ENCODE assay signal across 23 mouse cellular contexts in genomic region chr17:32402011-32402778, GRCm38 (mm10). TPM values are rescaled to one million over a fixed set of nuclear protein-coding genes. Genes with fewer than 3 reads are reported as not detected.
DNase-seq lines count a peak whose midpoint lies in the region; ATAC-seq lines count a peak whose summit lies in the region.
"Had no signal": no experiment of that assay in that cellular context is flagged by ENCODE, and none has a peak within 500 bp of the region (broad histone marks: within the 10 kb centered on the region; RNA-seq: fewer than 3 reads in every experiment).

No protein-coding gene starts in this region.

- DNase-seq in heart, embryonic 10.5 days (ENCODE audit: low spot score), result no peak
- DNase-seq in 416B (ENCODE audit: low read depth), result peak; percentile 26
- no peak for DNase-seq in urinary bladder, postnatal 10 days (ENCODE audit: low spot score)
- no peak for DNase-seq in kidney, postnatal 10 days
- DNase-seq in adrenal gland, postnatal 14 days, result no peak
- DNase-seq: adrenal gland, postnatal 25 days; cerebellum, adult 18-20 months; forebrain, postnatal 0 days; gastrocnemius, postnatal 10 days; kidney, postnatal 14 days; layer of hippocampus, adult 9-11 months; right cerebral cortex, postnatal 4 days had no signal

- H3K4me1 ChIP-seq in heart, embryonic 15.5 days (replicated peaks), result no peaks in the 10 kb centered on the region
- H3K4me1 ChIP-seq in heart, embryonic 10.5 days, result no peaks in the 10 kb centered on the region; the same call in 1 of the 2 replicates
- H3K4me1 ChIP-seq: heart, embryonic 13.5 days; hindbrain, embryonic 13.5 days; lung, embryonic 15.5 days; midbrain, embryonic 13.5 days; stomach, embryonic 15.5 days had no signal

- no peak overlapping the region for H3K4me2 ChIP-seq in heart, embryonic 15.5 days
- H3K4me2 ChIP-seq: heart, embryonic 13.5 days; hindbrain, embryonic 13.5 days; lung, embryonic 15.5 days; midbrain, embryonic 13.5 days; stomach, embryonic 15.5 days had no signal

- H3K27me3 ChIP-seq in heart, embryonic 15.5 days, result peaks cover 29% of the 10 kb centered on the region
- H3K27me3 ChIP-seq in heart, embryonic 10.5 days (ENCODE audit: insufficient read depth, poor library complexity, severe bottlenecking), result peaks cover 47% of the 10 kb centered on the region

- no peak for ATAC-seq in heart, embryonic 15.5 days (replicated peaks; ENCODE audit: insufficient number of reproducible peaks, insufficient read depth, low FRiP score, low read depth)
- 0 out of 2 replicates have a peak, but pooled peaks have one; percentile 15 for ATAC-seq in erythroblast, adult 5-6 weeks (replicated peaks; ENCODE audit: low FRiP score, poor library complexity, severe bottlenecking)
- ATAC-seq in megakaryocyte, adult 5-6 weeks (ENCODE audit: poor library complexity, severe bottlenecking), result peak; percentile 23; the same call in 1 of the 2 replicates
- ATAC-seq: forebrain, postnatal 0 days; intestine, postnatal 0 days; midbrain, embryonic 13.5 days had no signal

- 71% methylated on average over 9 of the region's 9 CpGs for WGBS in heart, embryonic 15.5 days
- WGBS in heart, embryonic 10.5 days, result 83% methylated on average over 9 of the region's 9 CpGs

- no peaks in the 10 kb centered on the region for H3K9me3 ChIP-seq in heart, embryonic 15.5 days (replicated peaks)
- H3K9me3 ChIP-seq in heart, embryonic 10.5 days, result no peaks in the 10 kb centered on the region
- H3K9me3 ChIP-seq: heart, embryonic 13.5 days; hindbrain, embryonic 13.5 days; lung, embryonic 15.5 days; midbrain, embryonic 13.5 days; stomach, embryonic 15.5 days had no signal

- H3K27ac ChIP-seq in heart, embryonic 15.5 days, result no peak overlapping the region
- H3K27ac ChIP-seq in heart, embryonic 10.5 days, result no peak overlapping the region
- H3K27ac ChIP-seq: heart, embryonic 13.5 days; hindbrain, embryonic 13.5 days; lung, embryonic 15.5 days; midbrain, embryonic 13.5 days; stomach, embryonic 15.5 days had no signal

- 0 out of 2 replicates have a peak overlapping the region, but pooled peaks have one; percentile 15 for H3K4me3 ChIP-seq in heart, embryonic 15.5 days
- H3K4me3 ChIP-seq in heart, embryonic 10.5 days, result no peak overlapping the region
- H3K4me3 ChIP-seq: heart, embryonic 13.5 days; hindbrain, embryonic 13.5 days; lung, embryonic 15.5 days; midbrain, embryonic 13.5 days had no signal

- H3K9ac ChIP-seq in heart, embryonic 15.5 days, result no peak overlapping the region
- H3K9ac ChIP-seq: forebrain, postnatal 0 days; heart, embryonic 13.5 days; hindbrain, embryonic 13.5 days; lung, embryonic 15.5 days; midbrain, embryonic 13.5 days; stomach, embryonic 15.5 days had no signal

- H3K36me3 ChIP-seq in heart, embryonic 15.5 days, result no peaks in the 10 kb centered on the region
- H3K36me3 ChIP-seq in heart, embryonic 10.5 days, result no peaks in the 10 kb centered on the region
- H3K36me3 ChIP-seq: heart, embryonic 13.5 days; hindbrain, embryonic 13.5 days; lung, embryonic 15.5 days; midbrain, embryonic 13.5 days; stomach, embryonic 15.5 days had no signal

RNA-seq across cellular contexts. Expression of gene Rasal3, which starts 1.2 kb away (rescaled TPM):
- 1.9 and 10.0 TPM in 2 replicates for polyA plus RNA-seq in heart, embryonic 15.5 days (2015; fragmentation: Nextera tagmentation; extraction: Ambion mirVana)
- 1.2 and 2.3 TPM in 2 replicates for polyA plus RNA-seq in heart, embryonic 10.5 days (2016; fragmentation: Nextera tagmentation; extraction: Ambion mirVana)
- 5.0 and 9.2 TPM in 2 replicates for total RNA-seq in erythroblast, adult 5-6 weeks (2015; ENCODE audit: low replicate concordance)
- total RNA-seq in erythroblast, adult 5-6 weeks (2017; ENCODE audit: low replicate concordance), result 4.6 and 5.2 TPM in 2 replicates
- total RNA-seq in megakaryocyte, adult 5-6 weeks (2015), result 52.9 and 54.4 TPM in 2 replicates
- 19.5 and 25.7 TPM in 2 replicates for total RNA-seq in megakaryocyte, adult 5-6 weeks (2017)
- total RNA-seq in adrenal gland, postnatal 14 days (2021), result 1.7 and 18.1 TPM in 2 replicates

RNA-seq across cellular contexts. Expression of gene Wiz, which starts 13.0 kb away (rescaled TPM):
- 13.1 and 16.9 TPM in 2 replicates for polyA plus RNA-seq in heart, embryonic 15.5 days (2015; fragmentation: Nextera tagmentation; extraction: Ambion mirVana)
- polyA plus RNA-seq in heart, embryonic 10.5 days (2016; fragmentation: Nextera tagmentation; extraction: Ambion mirVana), result 17.9 and 21.8 TPM in 2 replicates
- total RNA-seq in erythroblast, adult 5-6 weeks (2015; ENCODE audit: low replicate concordance), result 9.2 and 11.9 TPM in 2 replicates
- 0.77 and 3.5 TPM in 2 replicates for total RNA-seq in erythroblast, adult 5-6 weeks (2017; ENCODE audit: low replicate concordance)
- 17.2 and 23.0 TPM in 2 replicates for total RNA-seq in megakaryocyte, adult 5-6 weeks (2015)
- 4.9 and 5.9 TPM in 2 replicates for total RNA-seq in megakaryocyte, adult 5-6 weeks (2017)
- 41.8 and 47.9 TPM in 2 replicates for total RNA-seq in adrenal gland, postnatal 14 days (2021)

RNA-seq across cellular contexts. Expression of gene Pglyrp2, which starts 21.8 kb away (rescaled TPM):
- 0.30 and 2.2 TPM in 2 replicates for polyA plus RNA-seq in heart, embryonic 15.5 days (2015; fragmentation: Nextera tagmentation; extraction: Ambion mirVana)
- polyA plus RNA-seq in heart, embryonic 10.5 days (2016; fragmentation: Nextera tagmentation; extraction: Ambion mirVana), result 0.09 and 0.40 TPM in 2 replicates
- total RNA-seq in erythroblast, adult 5-6 weeks (2015; ENCODE audit: low replicate concordance), result 1.3 TPM in 1 of 2 replicates, not detected in the other
- 0.84 TPM in 1 of 2 replicates, not detected in the other for total RNA-seq in erythroblast, adult 5-6 weeks (2017; ENCODE audit: low replicate concordance)
- 1.7 and 2.0 TPM in 2 replicates for total RNA-seq in megakaryocyte, adult 5-6 weeks (2015)
- 1.4 and 2.2 TPM in 2 replicates for total RNA-seq in megakaryocyte, adult 5-6 weeks (2017)
- total RNA-seq in adrenal gland, postnatal 14 days (2021), result 4.2 and 14.2 TPM in 2 replicates
- total RNA-seq: forebrain, postnatal 0 days; gastrocnemius, postnatal 10 days; left cerebral cortex, postnatal 25 days had no signal
- polyA plus RNA-seq: forebrain, postnatal 0 days; midbrain, embryonic 13.5 days had no signal

RNA-seq across cellular contexts. Expression of gene Cyp4f39, which starts 50.3 kb away (rescaled TPM):
- polyA plus RNA-seq in heart, embryonic 15.5 days (2015; fragmentation: Nextera tagmentation; extraction: Ambion mirVana), result 0.49 and 0.58 TPM in 2 replicates
- 0.37 TPM in 1 of 2 replicates, not detected in the other for polyA plus RNA-seq in heart, embryonic 10.5 days (2016; fragmentation: Nextera tagmentation; extraction: Ambion mirVana)
- total RNA-seq in erythroblast, adult 5-6 weeks (2015; ENCODE audit: low replicate concordance), result not detected in 2 replicates
- total RNA-seq in erythroblast, adult 5-6 weeks (2017; ENCODE audit: low replicate concordance), result 0.77 and 2.1 TPM in 2 replicates
- total RNA-seq in megakaryocyte, adult 5-6 weeks (2015), result not detected in 2 replicates
- total RNA-seq in megakaryocyte, adult 5-6 weeks (2017), result not detected in 2 replicates
- not detected in 2 replicates for total RNA-seq in adrenal gland, postnatal 14 days (2021)
- total RNA-seq: adrenal gland, postnatal 25 days; left cerebral cortex, postnatal 25 days; MEL had no signal

RNA-seq across cellular contexts. Expression of gene Akap8l, which starts 51.8 kb away (rescaled TPM):
- polyA plus RNA-seq in heart, embryonic 15.5 days (2015; fragmentation: Nextera tagmentation; extraction: Ambion mirVana), result 88.1 and 98.5 TPM in 2 replicates
- 84.7 and 88.6 TPM in 2 replicates for polyA plus RNA-seq in heart, embryonic 10.5 days (2016; fragmentation: Nextera tagmentation; extraction: Ambion mirVana)
- 64.6 and 80.7 TPM in 2 replicates for total RNA-seq in erythroblast, adult 5-6 weeks (2015; ENCODE audit: low replicate concordance)
- 104 and 150 TPM in 2 replicates for total RNA-seq in erythroblast, adult 5-6 weeks (2017; ENCODE audit: low replicate concordance)
- total RNA-seq in megakaryocyte, adult 5-6 weeks (2015), result 48.3 and 51.1 TPM in 2 replicates
- total RNA-seq in megakaryocyte, adult 5-6 weeks (2017), result 66.4 and 69.6 TPM in 2 replicates
- 85.5 and 95.0 TPM in 2 replicates for total RNA-seq in adrenal gland, postnatal 14 days (2021)
